Mouse (Mus musculus) olfactory bulb, adult 2 months (tissue): ENCODE measurements around the gene Col18a1.

Experiments used
- CTCF ChIP-seq: fragments of 200-500 bp; IDR thresholded peaks from 2 replicates; pipeline ENCODE4 v1.5.1; 2012; ENCODE audit warnings: low read depth, mild to moderate bottlenecking, low read length, moderate library complexity; ENCODE audit not compliant: insufficient read depth
- POLR2A ChIP-seq: fragments of 200-500 bp; IDR thresholded peaks from 2 replicates; pipeline ENCODE4 v1.6.1; 2012; ENCODE audit warnings: mild to moderate bottlenecking, low read depth, low read length, moderate library complexity; ENCODE audit not compliant: insufficient read depth

GRCm38 (mm10) chr10:77017061-77017460 is 149.3 kb downstream of the Col18a1 start:
- TF ChIP-seq CTCF (no peak), POLR2A (no peak)
